Mouse (Mus musculus) R1 (cell line): ENCODE results near the gene Pdik1l.
"Not testable (repeated sequence)": the region's sequence is repeated elsewhere in the genome, so short reads cannot be mapped to it uniquely, and the experiment has no call there.

Experiments
- DNase-seq: peaks from one replicate; pipeline ENCODE4 v3.0.0-alpha.2; 2018; ENCODE audit warnings: low read depth, low spot score

The Pdik1l gene

GRCm38 (mm10) chr4:134298626-134299497, 11.2 kb upstream of the Pdik1l start:
- peak; percentile 90 for DNase-seq

- no peak for DNase-seq
Measured at GRCm38 (mm10) chr4:134297369-134297768, 9.7 kb upstream of the Pdik1l start.

- DNase-seq, result peak; percentile 80
Measured at GRCm38 (mm10) chr4:134296523-134296922, 8.8 kb upstream of the Pdik1l start.

GRCm38 (mm10) chr4:134296096-134296495, 8.4 kb upstream of the Pdik1l start:
- peak; percentile 77 for DNase-seq

GRCm38 (mm10) chr4:134293692-134294163, 6.0 kb upstream of the Pdik1l start:
- no peak for DNase-seq

- no peak for DNase-seq
Measured at GRCm38 (mm10) chr4:134293061-134293691, 5.5 kb upstream of the Pdik1l start.

GRCm38 (mm10) chr4:134292067-134292466, 4.4 kb upstream of the Pdik1l start:
- peak; percentile 82 for DNase-seq

GRCm38 (mm10) chr4:134288397-134289256, 932 bp upstream of the Pdik1l start:
- DNase-seq, result no peak

GRCm38 (mm10) chr4:134287168-134287564, 529 bp downstream of the Pdik1l start:
- peak; percentile 87 for DNase-seq

- DNase-seq, result peak; percentile 50
Measured at GRCm38 (mm10) chr4:134286226-134287167, 1.2 kb downstream of the Pdik1l start.

GRCm38 (mm10) chr4:134284942-134285341, 2.8 kb downstream of the Pdik1l start:
- DNase-seq, result no peak

- DNase-seq, result peak; percentile 93
Measured at GRCm38 (mm10) chr4:134273417-134274345, 14.0 kb downstream of the Pdik1l start.

- no peak for DNase-seq
Measured at GRCm38 (mm10) chr4:134272731-134273416, 14.8 kb downstream of the Pdik1l start.

GRCm38 (mm10) chr4:134271979-134272378, 15.7 kb downstream of the Pdik1l start:
- no peak for DNase-seq

- not testable (repeated sequence) for DNase-seq
Measured at GRCm38 (mm10) chr4:134269622-134270021, 18.1 kb downstream of the Pdik1l start.

- DNase-seq, result peak; percentile 93
Measured at GRCm38 (mm10) chr4:134268102-134268655, 19.5 kb downstream of the Pdik1l start.

GRCm38 (mm10) chr4:134265860-134266585, 21.7 kb downstream of the Pdik1l start:
- DNase-seq, result no peak

GRCm38 (mm10) chr4:134263191-134263590, 24.5 kb downstream of the Pdik1l start:
- DNase-seq, result peak; percentile 89
